Mouse (Mus musculus) forebrain, embryonic 14.5 days (tissue): Measurements from ENCODE around the gene Enox1. TPM values are rescaled to one million over a fixed set of nuclear protein-coding genes. Genes with fewer than 3 reads are reported as not detected.

Source experiments
- ATAC-seq: fragments of 200-750 bp; cut with Nextera tagmentation; 2 replicates; pipeline ENCODE4 v1.8.0; 2017; ENCODE audit warnings: mild to moderate bottlenecking, moderate library complexity
- DNase-seq: peaks from one replicate; pipeline ENCODE4 v3.0.0-alpha.2; 2015; ENCODE audit warnings: low spot score
- H3K27ac ChIP-seq: fragments of 300-500 bp; sonication (generic); 2 replicates; pipeline ENCODE4 v1.5.1; 2014; ENCODE audit warnings: low read depth, mild to moderate bottlenecking, control low read depth, low read length, moderate library complexity
- H3K27me3 ChIP-seq: fragments of 300-500 bp; sonication (generic); replicated peaks from 2 replicates; pipeline ENCODE4 v1.6.1; 2014; ENCODE audit warnings: low read length, control low read depth, mixed read lengths; ENCODE audit not compliant: control insufficient read depth, insufficient read depth
- H3K36me3 ChIP-seq: fragments of 300-500 bp; sonication (generic); 2 replicates; pipeline ENCODE4 v1.6.1; 2014; ENCODE audit warnings: low read length, control low read depth; ENCODE audit not compliant: control insufficient read depth, insufficient read depth
- H3K4me1 ChIP-seq: fragments of 300-500 bp; sonication (generic); 2 replicates; pipeline ENCODE4 v1.6.1; 2014; ENCODE audit warnings: antibody characterized with exemption, low read length, control low read depth; ENCODE audit not compliant: control insufficient read depth, insufficient read depth
- H3K4me2 ChIP-seq: fragments of 300-500 bp; sonication (generic); 2 replicates; pipeline ENCODE4 v1.6.1; 2014; ENCODE audit warnings: mild to moderate bottlenecking, control low read depth, low read length
- H3K4me3 ChIP-seq: fragments of 300-500 bp; sonication (generic); 2 replicates; pipeline ENCODE4 v1.5.1; 2014; ENCODE audit warnings: low read depth, low read length, control low read depth
- H3K9ac ChIP-seq: fragments of 300-500 bp; sonication (generic); 2 replicates; pipeline ENCODE4 v1.6.1; 2014; ENCODE audit warnings: mild to moderate bottlenecking, low read length, control low read depth, moderate library complexity
- H3K9me3 ChIP-seq: fragments of 300-500 bp; sonication (generic); replicated peaks from 2 replicates; pipeline ENCODE4 v1.6.1; 2016; ENCODE audit warnings: low read length, control low read depth, mixed read lengths; ENCODE audit not compliant: control insufficient read depth
- WGBS: fragments of 180-500 bp; shearing (Covaris S2); extraction: QIAGEN DNeasy Blood & Tissue Kit; methylation state at CpG from one replicate; pipeline ENCODE4 v1.1.7; 2014; 5-methylcytosine and 5-hydroxymethylcytosine counted together
- polyA plus RNA-seq: library from polyadenylated mRNA; unstranded; fragments of >200 nt; fragmentation: Nextera tagmentation; extraction: Ambion mirVana; gene quantifications from 2 replicates; pipeline ENCODE4 v1.2.1, GENCODE M21; 2014

The Enox1 gene
- polyA plus RNA-seq, 1 experiment from 2014 or later, result 28.0 TPM

GRCm38 (mm10) chr14:77255711-77256110 lies 99.1 kb downstream of the Enox1 start:
- H3K4me1 ChIP-seq, result peaks cover 7% of the 10 kb centered on the region; the same call in 1 of the 2 replicates
- H3K27ac ChIP-seq, result peak overlapping the region; percentile 5; the same call in 1 of the 2 replicates
- H3K4me2 ChIP-seq, result no peak overlapping the region
- no peak for ATAC-seq
- H3K27me3 ChIP-seq, result no peaks in the 10 kb centered on the region
- no peaks in the 10 kb centered on the region for H3K9me3 ChIP-seq
- H3K9ac ChIP-seq, result no peak overlapping the region
- DNase-seq, result no peak
- no peaks in the 10 kb centered on the region for H3K36me3 ChIP-seq
- 93% methylated on average over 6 of the region's 6 CpGs for WGBS
- no peak overlapping the region for H3K4me3 ChIP-seq

GRCm38 (mm10) chr14:77256943-77257342 lies 100.4 kb downstream of the Enox1 start:
- WGBS, result 47% methylated on average over 2 of the region's 2 CpGs
- H3K9ac ChIP-seq, result no peak overlapping the region
- DNase-seq, result peak; percentile 64
- H3K27ac ChIP-seq, result peak overlapping the region; percentile 59; the same call in 1 of the 2 replicates
- H3K36me3 ChIP-seq, result no peaks in the 10 kb centered on the region
- no peak overlapping the region for H3K4me3 ChIP-seq
- no peak overlapping the region for H3K4me2 ChIP-seq
- no peaks in the 10 kb centered on the region for H3K9me3 ChIP-seq
- ATAC-seq, result peak; percentile 79
- peaks cover 7% of the 10 kb centered on the region; the same call in 1 of the 2 replicates for H3K4me1 ChIP-seq
- H3K27me3 ChIP-seq, result no peaks in the 10 kb centered on the region

DNA sequence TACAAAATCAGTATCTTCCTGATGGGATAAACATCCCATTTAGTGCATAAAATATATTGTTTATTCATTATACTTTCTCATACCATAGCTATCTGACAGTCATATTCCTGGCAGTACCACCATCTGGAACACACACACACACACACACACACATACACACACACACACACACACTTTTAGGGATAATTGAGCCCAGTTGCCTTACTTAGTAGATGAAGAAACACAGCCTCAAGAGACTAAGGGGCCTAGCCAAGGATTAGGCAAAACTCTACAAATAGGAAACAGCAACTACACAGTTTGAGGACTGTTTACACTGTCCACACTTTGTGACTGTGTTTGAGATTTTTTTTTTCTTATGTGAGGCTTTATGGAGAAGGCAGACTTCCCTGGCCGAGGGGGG lies 100.9 kb downstream of the Enox1 start:
- peaks cover 7% of the 10 kb centered on the region; the same call in 1 of the 2 replicates for H3K4me1 ChIP-seq
- 90% methylated on average over 1 of the region's 1 CpGs for WGBS
- no peak overlapping the region for H3K27ac ChIP-seq
- no peak for DNase-seq
- no peaks in the 10 kb centered on the region for H3K36me3 ChIP-seq
- no peak for ATAC-seq
- H3K9me3 ChIP-seq, result no peaks in the 10 kb centered on the region
- no peak overlapping the region for H3K9ac ChIP-seq
- H3K4me3 ChIP-seq, result no peak overlapping the region
- no peak overlapping the region for H3K4me2 ChIP-seq
- no peaks in the 10 kb centered on the region for H3K27me3 ChIP-seq

DNA sequence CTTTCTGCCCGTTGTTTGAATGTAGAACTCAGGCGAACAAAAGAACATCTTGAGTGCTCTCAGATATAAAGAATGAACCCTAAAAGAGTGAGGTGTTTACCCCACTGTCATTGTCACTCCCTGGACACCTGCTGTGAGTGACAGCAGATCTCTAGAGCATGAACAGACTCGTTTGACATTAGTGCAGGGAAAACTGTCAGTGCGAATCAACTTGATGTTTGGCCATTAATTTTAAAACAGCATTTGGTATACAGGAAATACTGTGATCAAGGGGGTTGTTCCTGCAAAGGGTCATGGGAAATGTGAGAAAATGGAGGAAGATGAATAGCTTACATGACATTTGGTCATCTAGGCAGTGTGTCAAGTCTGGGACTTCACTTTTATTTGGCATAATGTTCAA lies 101.6 kb downstream of the Enox1 start:
- no peaks in the 10 kb centered on the region for H3K36me3 ChIP-seq
- H3K9ac ChIP-seq, result no peak overlapping the region
- H3K27ac ChIP-seq, result no peak overlapping the region
- no peak overlapping the region for H3K4me2 ChIP-seq
- H3K4me1 ChIP-seq, result peaks cover 7% of the 10 kb centered on the region; the same call in 1 of the 2 replicates
- no peak for ATAC-seq
- H3K27me3 ChIP-seq, result no peaks in the 10 kb centered on the region
- no peak overlapping the region for H3K4me3 ChIP-seq
- 54% methylated on average over 4 of the region's 4 CpGs for WGBS
- no peak for DNase-seq
- H3K9me3 ChIP-seq, result no peaks in the 10 kb centered on the region

DNA sequence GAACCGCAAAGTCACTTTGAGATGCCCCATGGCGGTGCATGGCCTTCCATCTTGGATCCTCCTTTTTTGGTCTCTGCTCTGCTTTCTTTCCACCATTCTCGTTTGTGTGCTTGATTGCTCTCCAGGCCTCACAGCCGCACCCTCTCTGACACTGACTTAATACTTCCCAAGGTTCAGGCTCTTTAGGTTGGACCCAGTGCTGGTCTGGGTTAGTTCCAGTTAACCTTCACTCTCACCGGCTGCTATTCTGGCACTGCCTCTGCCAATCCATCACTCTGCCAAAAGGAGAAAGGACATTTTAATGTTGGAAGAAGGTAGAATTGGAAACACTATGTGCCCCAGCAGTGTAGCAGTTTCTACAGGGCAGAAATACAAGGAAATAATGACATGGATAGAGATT lies 103.1 kb downstream of the Enox1 start:
- no peaks in the 10 kb centered on the region for H3K36me3 ChIP-seq
- ATAC-seq (no peak), DNase-seq (no peak)
- H3K4me2 ChIP-seq, result no peak overlapping the region
- WGBS, result 94% methylated on average over 5 of the region's 5 CpGs
- no peak overlapping the region for H3K4me3 ChIP-seq
- H3K9me3 ChIP-seq, result no peaks in the 10 kb centered on the region
- H3K27me3 ChIP-seq, result no peaks in the 10 kb centered on the region
- H3K4me1 ChIP-seq, result peaks cover 7% of the 10 kb centered on the region; the same call in 1 of the 2 replicates
- H3K9ac ChIP-seq, result no peak overlapping the region
- H3K27ac ChIP-seq, result no peak overlapping the region

- WGBS, result 83% methylated on average over 4 of the region's 4 CpGs
- DNase-seq (no peak), ATAC-seq (no peak)
- Histone ChIP-seq H3K4me3 (no peak overlapping the region), H3K36me3 (no peaks in the 10 kb centered on the region), H3K9me3 (no peaks in the 10 kb centered on the region), H3K9ac (no peak overlapping the region), H3K27ac (no peak overlapping the region), H3K27me3 (no peaks in the 10 kb centered on the region), H3K4me1 (peaks cover 7% of the 10 kb centered on the region; the same call in 1 of the 2 replicates), H3K4me2 (no peak overlapping the region)
Observed at GRCm38 (mm10) chr14:77260107-77260506, 103.5 kb downstream of the Enox1 start.

DNA sequence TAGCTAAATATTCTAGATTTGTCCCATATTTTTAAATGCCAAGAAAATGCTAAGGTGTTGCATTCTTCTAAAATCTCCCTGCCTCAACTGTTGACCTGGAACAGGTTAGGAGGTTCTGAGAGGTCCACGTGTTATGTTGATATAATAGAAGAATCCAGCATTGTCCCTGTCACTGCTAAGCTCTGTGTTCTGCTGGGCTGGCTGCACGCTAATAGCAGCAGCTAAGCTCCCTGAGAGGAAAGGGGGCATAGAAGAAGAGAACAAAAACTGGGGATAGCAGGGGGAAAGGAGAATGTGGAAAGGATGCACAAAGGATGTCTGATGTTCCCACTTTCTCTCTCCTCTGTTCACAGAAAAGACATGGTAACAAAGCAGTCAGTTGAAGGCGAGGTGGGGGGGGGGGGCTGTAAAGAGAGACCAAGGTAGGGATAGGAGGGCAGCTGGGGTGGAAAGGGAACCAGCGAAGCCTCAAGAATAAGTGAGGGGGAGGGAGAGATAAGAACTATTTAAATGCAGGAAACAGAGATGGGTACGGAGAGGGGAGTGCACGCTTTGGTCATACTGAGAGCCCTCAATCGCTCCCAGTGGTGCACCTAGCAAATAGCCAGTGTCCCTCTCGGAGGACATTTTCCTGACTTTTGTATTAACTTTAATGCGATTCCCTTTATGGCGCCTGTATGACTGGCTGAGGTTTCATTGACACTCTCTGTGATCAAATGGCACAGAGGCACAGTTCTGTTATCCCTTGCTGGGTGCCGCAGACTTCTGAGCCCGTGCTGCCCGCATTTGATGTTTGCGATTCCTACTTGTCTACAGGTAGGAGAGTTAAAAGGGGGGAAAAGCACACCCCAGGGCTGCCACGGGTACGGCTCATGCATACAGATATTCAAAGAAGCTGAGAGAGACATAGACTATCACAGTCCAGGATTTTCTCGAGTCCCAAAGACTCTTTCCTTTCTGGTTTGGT lies 110.5 kb downstream of the Enox1 start:
- DNase-seq, result peak; percentile 35
- Histone ChIP-seq H3K4me2 (no peak overlapping the region), H3K27me3 (no peaks in the 10 kb centered on the region), H3K4me1 (no peaks in the 10 kb centered on the region), H3K36me3 (no peaks in the 10 kb centered on the region), H3K27ac (no peak overlapping the region), H3K9me3 (no peaks in the 10 kb centered on the region), H3K9ac (no peak overlapping the region), H3K4me3 (no peak overlapping the region)
- ATAC-seq, result peak; percentile 51; the same call in 1 of the 2 replicates
- 60% methylated on average over 17 of the region's 17 CpGs for WGBS

- Histone ChIP-seq H3K9ac (no peak overlapping the region), H3K4me3 (no peak overlapping the region), H3K4me2 (no peak overlapping the region), H3K27me3 (no peaks in the 10 kb centered on the region), H3K36me3 (no peaks in the 10 kb centered on the region), H3K27ac (0 out of 2 replicates have a peak overlapping the region, but pooled peaks have one; percentile 39), H3K9me3 (no peaks in the 10 kb centered on the region), H3K4me1 (peaks cover 2% of the 10 kb centered on the region; the same call in 1 of the 2 replicates)
- no peak for ATAC-seq
- 68% methylated on average over 12 of the region's 12 CpGs for WGBS
- no peak for DNase-seq
Observed at GRCm38 (mm10) chr14:77272248-77272930, 115.8 kb downstream of the Enox1 start.
